Mouse (Mus musculus): Measurements from ENCODE around the gene Lztfl1. TPM values are rescaled to one million over a fixed set of nuclear protein-coding genes. Genes with fewer than 3 reads are reported as not detected.

Lztfl1 gene
- 62.5 and 63.6 TPM in 2 replicates for polyA plus RNA-seq (2014; fragmentation: Nextera tagmentation; extraction: Ambion mirVana)

GRCm38 (mm10) chr9:123717186-123718008 is at the start of gene Lztfl1:
TSS of gene Lztfl1 (minus strand) at chr9:123717697.
- Histone ChIP-seq H3K36me3 (ENCODE audit: control insufficient read depth, insufficient read depth, low read length) (no peaks in the 10 kb centered on the region), H3K27me3 (replicated peaks; ENCODE audit: control insufficient read depth, insufficient read depth, low read length) (no peaks in the 10 kb centered on the region)

DNA sequence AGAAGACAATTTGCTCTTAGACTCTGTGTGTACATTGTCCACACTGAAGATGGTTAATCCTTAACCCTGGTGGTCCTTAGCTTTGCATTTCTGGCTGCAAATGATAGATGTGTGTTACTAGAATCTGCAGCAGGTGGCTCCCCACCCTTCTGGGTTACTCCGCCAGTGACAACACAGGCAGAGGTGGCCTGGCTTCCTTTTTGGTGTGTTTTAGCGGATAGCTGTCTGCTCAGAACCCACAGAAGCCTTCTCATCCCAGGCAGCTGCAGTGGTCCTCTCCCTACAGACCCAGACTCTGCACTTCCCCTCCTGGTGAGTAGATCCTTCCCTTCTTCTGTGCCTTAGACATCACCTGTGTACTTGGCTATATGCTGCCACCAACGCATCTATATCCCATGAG is 49.5 kb upstream of the Lztfl1 start:
- WGBS, result 91% methylated on average over 3 of the region's 3 CpGs
- H3K27me3 ChIP-seq (replicated peaks; ENCODE audit: control insufficient read depth, insufficient read depth, low read length), result no peaks in the 10 kb centered on the region
- H3K9ac ChIP-seq (ENCODE audit: low read length), result no peak overlapping the region
- H3K27ac ChIP-seq (ENCODE audit: low read depth, low read length), result no peak overlapping the region
- H3K4me2 ChIP-seq (ENCODE audit: low read length), result no peak overlapping the region
- no peak for DNase-seq (ENCODE audit: low spot score)
- H3K36me3 ChIP-seq (ENCODE audit: control insufficient read depth, insufficient read depth, low read length), result no peaks in the 10 kb centered on the region
- no peaks in the 10 kb centered on the region for H3K9me3 ChIP-seq (replicated peaks; ENCODE audit: control insufficient read depth, low read length)
- ATAC-seq, result no peak
- H3K4me1 ChIP-seq (ENCODE audit: control insufficient read depth, insufficient read depth, low read length), result no peaks in the 10 kb centered on the region
- H3K4me3 ChIP-seq (ENCODE audit: low read depth, low read length), result no peak overlapping the region

More at GRCm38 (mm10) chr9:123717186-123718008, at the start of gene Lztfl1:
- Histone ChIP-seq H3K9ac (ENCODE audit: low read length) (peak within 1 kb of the TSS; percentile 77), H3K4me1 (ENCODE audit: control insufficient read depth, insufficient read depth, low read length) (peaks cover 5% of the 10 kb centered on the region; the same call in 1 of the 2 replicates), H3K27ac (ENCODE audit: low read depth, low read length) (0 out of 2 replicates have a peak within 1 kb of the TSS, but pooled peaks have one; percentile 44), H3K9me3 (replicated peaks; ENCODE audit: control insufficient read depth, low read length) (no peaks in the 10 kb centered on the region), H3K4me3 (ENCODE audit: low read depth, low read length) (peak within 1 kb of the TSS; percentile 84), H3K4me2 (ENCODE audit: low read length) (peak within 1 kb of the TSS; percentile 72)
- DNase-seq (ENCODE audit: low spot score) (peak; percentile 100), ATAC-seq (peak; percentile 99)
- under 1% methylated on average over 50 of the region's 55 CpGs for WGBS

- no peak for DNase-seq (ENCODE audit: low spot score)
- Histone ChIP-seq H3K4me2 (ENCODE audit: low read length) (no peak overlapping the region), H3K27me3 (replicated peaks; ENCODE audit: control insufficient read depth, insufficient read depth, low read length) (no peaks in the 10 kb centered on the region), H3K9ac (ENCODE audit: low read length) (no peak overlapping the region), H3K9me3 (replicated peaks; ENCODE audit: control insufficient read depth, low read length) (no peaks in the 10 kb centered on the region), H3K27ac (ENCODE audit: low read depth, low read length) (no peak overlapping the region), H3K36me3 (ENCODE audit: control insufficient read depth, insufficient read depth, low read length) (no peaks in the 10 kb centered on the region), H3K4me3 (ENCODE audit: low read depth, low read length) (no peak overlapping the region), H3K4me1 (ENCODE audit: control insufficient read depth, insufficient read depth, low read length) (no peaks in the 10 kb centered on the region)
- WGBS, result 87% methylated on average over 3 of the region's 3 CpGs
- ATAC-seq, result no peak
These were observed 46.3 kb upstream of the Lztfl1 start for GRCm38 (mm10) chr9:123763771-123764170.

DNA sequence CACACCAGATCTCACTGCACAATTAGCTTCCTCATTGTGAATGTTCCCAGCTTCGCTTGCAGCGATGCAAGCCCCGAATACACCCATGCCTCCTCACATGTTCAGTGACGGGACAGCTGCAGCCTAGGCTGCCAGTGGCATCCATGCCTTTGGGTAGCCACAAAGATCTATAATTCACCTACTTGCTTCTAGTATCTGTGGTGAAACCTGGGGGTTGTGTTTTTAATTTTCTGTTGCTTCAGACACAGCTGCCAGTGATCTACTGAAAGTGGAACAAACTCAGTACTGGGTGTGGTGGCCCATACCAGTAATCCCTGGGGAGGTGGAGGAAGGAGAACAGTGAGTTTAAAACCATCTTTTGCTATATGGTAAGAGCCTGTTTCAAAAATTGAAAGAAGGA is 45.4 kb upstream of the Lztfl1 start:
- Histone ChIP-seq H3K27ac (ENCODE audit: low read depth, low read length) (no peak overlapping the region), H3K27me3 (replicated peaks; ENCODE audit: control insufficient read depth, insufficient read depth, low read length) (no peaks in the 10 kb centered on the region), H3K4me1 (ENCODE audit: control insufficient read depth, insufficient read depth, low read length) (no peaks in the 10 kb centered on the region), H3K4me2 (ENCODE audit: low read length) (no peak overlapping the region), H3K4me3 (ENCODE audit: low read depth, low read length) (no peak overlapping the region), H3K9ac (ENCODE audit: low read length) (no peak overlapping the region), H3K9me3 (replicated peaks; ENCODE audit: control insufficient read depth, low read length) (no peaks in the 10 kb centered on the region), H3K36me3 (ENCODE audit: control insufficient read depth, insufficient read depth, low read length) (no peaks in the 10 kb centered on the region)
- ATAC-seq (no peak), DNase-seq (ENCODE audit: low spot score) (no peak)
- 94% methylated on average over 4 of the region's 4 CpGs for WGBS

GRCm38 (mm10) chr9:123760806-123761205 is 43.3 kb upstream of the Lztfl1 start:
- Histone ChIP-seq H3K4me2 (ENCODE audit: low read length) (no peak overlapping the region), H3K27ac (ENCODE audit: low read depth, low read length) (no peak overlapping the region), H3K4me3 (ENCODE audit: low read depth, low read length) (no peak overlapping the region), H3K4me1 (ENCODE audit: control insufficient read depth, insufficient read depth, low read length) (no peaks in the 10 kb centered on the region), H3K36me3 (ENCODE audit: control insufficient read depth, insufficient read depth, low read length) (no peaks in the 10 kb centered on the region), H3K9me3 (replicated peaks; ENCODE audit: control insufficient read depth, low read length) (no peaks in the 10 kb centered on the region), H3K9ac (ENCODE audit: low read length) (no peak overlapping the region), H3K27me3 (replicated peaks; ENCODE audit: control insufficient read depth, insufficient read depth, low read length) (no peaks in the 10 kb centered on the region)
- DNase-seq (ENCODE audit: low spot score) (no peak), ATAC-seq (no peak)
- 94% methylated on average over 3 of the region's 3 CpGs for WGBS

DNA sequence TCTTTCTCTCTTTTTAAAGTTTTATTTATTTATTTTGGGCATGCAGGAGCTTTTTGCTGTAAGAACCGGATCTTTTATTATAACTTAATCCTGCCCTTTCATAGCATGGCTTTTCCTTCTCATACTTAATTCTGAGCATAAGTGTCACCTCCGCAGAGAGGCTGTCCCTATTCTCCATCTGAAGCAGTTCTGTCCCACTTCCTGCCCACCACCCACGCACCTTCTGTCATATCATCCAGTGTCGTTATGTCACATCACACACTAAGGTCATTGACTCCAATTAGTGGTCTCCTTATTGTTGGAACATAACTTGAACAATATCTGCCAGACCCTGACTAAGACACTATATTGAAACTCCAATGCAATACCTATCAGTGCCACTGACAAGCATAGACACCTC is 41.1 kb upstream of the Lztfl1 start:
- Histone ChIP-seq H3K27ac (ENCODE audit: low read depth, low read length) (no peak overlapping the region), H3K9me3 (replicated peaks; ENCODE audit: control insufficient read depth, low read length) (no peaks in the 10 kb centered on the region), H3K9ac (ENCODE audit: low read length) (no peak overlapping the region), H3K36me3 (ENCODE audit: control insufficient read depth, insufficient read depth, low read length) (no peaks in the 10 kb centered on the region), H3K4me2 (ENCODE audit: low read length) (no peak overlapping the region), H3K4me3 (ENCODE audit: low read depth, low read length) (no peak overlapping the region), H3K27me3 (replicated peaks; ENCODE audit: control insufficient read depth, insufficient read depth, low read length) (no peaks in the 10 kb centered on the region), H3K4me1 (ENCODE audit: control insufficient read depth, insufficient read depth, low read length) (no peaks in the 10 kb centered on the region)
- 83% methylated on average over 4 of the region's 4 CpGs for WGBS
- ATAC-seq (no peak), DNase-seq (ENCODE audit: low spot score) (no peak)

DNA sequence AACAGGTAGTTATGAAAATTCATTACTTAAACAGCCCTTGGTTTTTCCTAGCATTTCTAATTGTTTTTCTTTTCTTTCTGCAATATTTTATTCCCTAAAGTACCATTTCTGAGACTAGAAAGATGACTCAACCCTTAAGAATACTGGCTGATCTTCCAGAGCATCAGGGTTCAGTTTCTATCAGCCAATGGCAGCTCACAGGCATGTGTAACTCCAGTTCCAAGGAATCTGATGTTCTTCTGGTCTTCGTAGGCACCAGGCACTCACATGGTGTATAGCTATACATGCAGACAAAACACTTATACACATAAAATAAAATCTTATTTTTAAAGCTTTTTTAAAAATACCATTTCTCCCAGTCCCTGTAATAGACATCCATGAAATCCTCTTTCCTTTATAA is 40.7 kb upstream of the Lztfl1 start:
- H3K27me3 ChIP-seq (replicated peaks; ENCODE audit: control insufficient read depth, insufficient read depth, low read length), result no peaks in the 10 kb centered on the region
- no peak for DNase-seq (ENCODE audit: low spot score)
- ATAC-seq, result no peak
- no peaks in the 10 kb centered on the region for H3K36me3 ChIP-seq (ENCODE audit: control insufficient read depth, insufficient read depth, low read length)
- H3K9ac ChIP-seq (ENCODE audit: low read length), result no peak overlapping the region
- no peak overlapping the region for H3K27ac ChIP-seq (ENCODE audit: low read depth, low read length)
- no peak overlapping the region for H3K4me2 ChIP-seq (ENCODE audit: low read length)
- no peaks in the 10 kb centered on the region for H3K4me1 ChIP-seq (ENCODE audit: control insufficient read depth, insufficient read depth, low read length)
- WGBS, result 82% methylated on average over 1 of the region's 1 CpGs
- H3K4me3 ChIP-seq (ENCODE audit: low read depth, low read length), result no peak overlapping the region
- H3K9me3 ChIP-seq (replicated peaks; ENCODE audit: control insufficient read depth, low read length), result no peaks in the 10 kb centered on the region

DNA sequence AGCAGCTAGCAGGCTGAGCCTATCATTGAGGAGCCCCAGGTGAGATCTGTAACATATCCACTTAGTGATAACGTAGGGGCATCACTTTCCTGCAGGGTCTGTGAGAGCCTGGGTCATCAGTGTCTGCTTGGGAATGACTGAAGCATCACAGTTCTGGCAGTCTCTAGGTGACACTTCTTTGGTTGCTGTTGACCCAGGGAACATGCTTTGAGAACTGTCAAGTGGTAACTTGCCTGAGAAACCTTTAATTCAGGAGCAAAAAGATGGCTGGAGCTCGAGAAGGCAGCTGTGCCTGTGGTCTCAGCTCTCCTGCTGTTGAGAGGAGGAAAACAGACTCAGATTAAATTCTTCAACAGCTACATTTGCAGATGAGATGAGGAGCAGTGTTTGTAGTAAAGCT is 39.8 kb upstream of the Lztfl1 start:
- WGBS, result 55% methylated on average over 2 of the region's 2 CpGs
- Histone ChIP-seq H3K4me1 (ENCODE audit: control insufficient read depth, insufficient read depth, low read length) (no peaks in the 10 kb centered on the region), H3K36me3 (ENCODE audit: control insufficient read depth, insufficient read depth, low read length) (no peaks in the 10 kb centered on the region), H3K4me3 (ENCODE audit: low read depth, low read length) (no peak overlapping the region), H3K4me2 (ENCODE audit: low read length) (no peak overlapping the region), H3K9ac (ENCODE audit: low read length) (no peak overlapping the region), H3K27me3 (replicated peaks; ENCODE audit: control insufficient read depth, insufficient read depth, low read length) (no peaks in the 10 kb centered on the region), H3K9me3 (replicated peaks; ENCODE audit: control insufficient read depth, low read length) (no peaks in the 10 kb centered on the region), H3K27ac (ENCODE audit: low read depth, low read length) (no peak overlapping the region)
- no peak for DNase-seq (ENCODE audit: low spot score)
- no peak for ATAC-seq

GRCm38 (mm10) chr9:123756752-123757151 is 39.3 kb upstream of the Lztfl1 start:
- H3K9ac ChIP-seq (ENCODE audit: low read length), result no peak overlapping the region
- no peaks in the 10 kb centered on the region for H3K4me1 ChIP-seq (ENCODE audit: control insufficient read depth, insufficient read depth, low read length)
- no peaks in the 10 kb centered on the region for H3K27me3 ChIP-seq (replicated peaks; ENCODE audit: control insufficient read depth, insufficient read depth, low read length)
- no peak for ATAC-seq
- H3K4me2 ChIP-seq (ENCODE audit: low read length), result no peak overlapping the region
- H3K36me3 ChIP-seq (ENCODE audit: control insufficient read depth, insufficient read depth, low read length), result no peaks in the 10 kb centered on the region
- no peak overlapping the region for H3K4me3 ChIP-seq (ENCODE audit: low read depth, low read length)
- H3K27ac ChIP-seq (ENCODE audit: low read depth, low read length), result no peak overlapping the region
- 84% methylated on average over 3 of the region's 3 CpGs for WGBS
- DNase-seq (ENCODE audit: low spot score), result no peak
- H3K9me3 ChIP-seq (replicated peaks; ENCODE audit: control insufficient read depth, low read length), result no peaks in the 10 kb centered on the region

All from forebrain, embryonic 14.5 days (tissue).